Mouse (Mus musculus) heart, adult 9 months (tissue): Measurements from ENCODE around the gene Sp1.

Experiments
- DNase-seq, 2 experiments: peaks; one replicate each; pipeline ENCODE4 v3.0.0; 2022; ENCODE audit warnings: low spot score in 2 of 2

Gene Sp1

GRCm38 (mm10) chr15:102473246-102473645, 67.3 kb downstream of the Sp1 start:
- DNase-seq: no peak

DNA sequence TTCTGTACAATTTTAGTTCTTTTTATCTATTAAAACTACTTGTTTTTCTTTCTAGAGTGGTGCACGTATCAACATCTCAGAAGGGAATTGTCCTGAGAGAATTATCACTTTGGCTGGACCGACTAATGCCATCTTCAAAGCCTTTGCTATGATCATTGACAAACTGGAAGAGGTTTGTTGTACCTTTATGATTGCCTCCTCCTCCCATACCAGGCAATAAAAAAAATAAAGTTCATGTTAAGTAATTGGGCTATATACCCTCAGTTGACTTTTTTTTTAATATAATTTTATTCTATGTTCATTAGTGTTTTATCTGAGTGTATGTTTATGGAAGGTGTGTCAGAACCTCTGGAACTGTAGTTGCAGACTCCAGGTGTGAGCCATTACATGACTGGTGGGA, 68.6 kb downstream of the Sp1 start:
- no peak for DNase-seq

- no peak for DNase-seq
These were observed 77.2 kb downstream of the Sp1 start for GRCm38 (mm10) chr15:102483136-102483535.

DNA sequence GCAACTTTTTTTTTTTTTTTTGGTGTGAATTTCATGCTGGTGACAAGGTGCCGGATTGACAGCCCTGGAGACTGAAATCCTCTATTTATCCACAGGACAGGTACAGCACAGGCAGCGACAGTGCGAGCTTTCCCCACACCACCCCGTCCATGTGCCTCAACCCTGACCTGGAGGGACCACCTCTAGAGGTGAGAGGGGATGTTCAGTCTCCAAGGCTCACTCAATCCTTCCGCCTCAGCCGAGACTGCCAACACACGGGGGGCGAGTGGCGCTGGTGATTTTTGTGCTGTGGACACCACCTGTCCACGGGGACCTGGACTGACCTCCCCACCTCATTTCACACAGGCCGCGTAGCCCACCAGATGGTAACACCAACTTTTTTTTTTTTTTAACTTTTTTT, 79.9 kb downstream of the Sp1 start:
- no peak for DNase-seq
